Mouse (Mus musculus): ENCODE data around the gene Klhl8. TPM values are rescaled to one million over a fixed set of nuclear protein-coding genes. Genes with fewer than 3 reads are reported as not detected.

Klhl8 gene
- total RNA-seq, 1 experiment, result 12.0 TPM

DNA sequence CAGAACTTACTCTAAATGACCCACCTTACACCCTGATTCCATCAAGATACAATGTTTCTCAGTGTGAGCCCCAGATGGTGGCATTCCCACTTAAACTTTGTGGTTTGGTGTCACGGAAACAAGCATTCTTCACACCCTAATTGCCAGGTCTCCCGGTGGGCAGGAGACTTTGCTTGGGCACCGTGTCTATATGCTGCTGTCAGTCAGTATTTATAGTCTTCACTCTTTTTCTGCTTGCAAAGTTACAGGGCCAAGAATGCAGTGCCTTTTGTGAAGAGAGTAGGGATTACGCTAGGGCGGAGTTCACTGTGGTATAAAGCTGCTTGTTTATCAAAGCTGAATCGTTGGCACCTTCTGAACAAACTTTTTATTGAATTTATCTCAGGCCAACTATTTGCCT is 32.1 kb upstream of the Klhl8 start:
- peaks cover 3% of the 10 kb centered on the region; the same call in 1 of the 2 replicates for H3K9me3 ChIP-seq (ENCODE audit: control insufficient read depth, insufficient read depth, low read depth, low read length)
- H3K27ac ChIP-seq (ENCODE audit: insufficient read depth, low read depth, low read length, poor library complexity, severe bottlenecking), result no peak overlapping the region
- no peak overlapping the region for H3K9ac ChIP-seq (ENCODE audit: insufficient read depth, low read depth, low read length, poor library complexity, severe bottlenecking)
- H3K36me3 ChIP-seq (ENCODE audit: control insufficient read depth, insufficient read depth, low read length, poor library complexity, severe bottlenecking), result no peaks in the 10 kb centered on the region
- no peaks in the 10 kb centered on the region for H3K4me1 ChIP-seq (ENCODE audit: control insufficient read depth in 2 of 2, insufficient read depth in 2 of 2, low read length in 2 of 2, poor library complexity in 1 of 2)
- TF ChIP-seq ZNF384 (IDR thresholded peaks at IDR 0.05; ENCODE audit: low read depth, low read length) (no peak), CHD2 (IDR thresholded peaks at IDR 0.05; ENCODE audit: low read depth, low read length) (no peak), ZC3H11A (IDR thresholded peaks at IDR 0.05; ENCODE audit: borderline replicate concordance, low read depth, low read length) (no peak), HCFC1 (IDR thresholded peaks at IDR 0.05; ENCODE audit: borderline replicate concordance, insufficient read depth, low read length) (no peak), MAFK (IDR thresholded peaks at IDR 0.05; ENCODE audit: insufficient read depth, low read depth, low read length) (no peak)
- no peak for DNase-seq (ENCODE audit: low read depth, low spot score)
- H3K4me3 ChIP-seq (ENCODE audit: insufficient read depth in 1 of 2, low read depth in 1 of 2, low read length in 2 of 2, poor library complexity in 1 of 2, severe bottlenecking in 1 of 2), result no peak overlapping the region
- in situ Hi-C loops (cut with MboI; ENCODE audit: low sequenced_read_pairs in 2 of 2, unreplicated experiment in 2 of 2), result no loop called here

DNA sequence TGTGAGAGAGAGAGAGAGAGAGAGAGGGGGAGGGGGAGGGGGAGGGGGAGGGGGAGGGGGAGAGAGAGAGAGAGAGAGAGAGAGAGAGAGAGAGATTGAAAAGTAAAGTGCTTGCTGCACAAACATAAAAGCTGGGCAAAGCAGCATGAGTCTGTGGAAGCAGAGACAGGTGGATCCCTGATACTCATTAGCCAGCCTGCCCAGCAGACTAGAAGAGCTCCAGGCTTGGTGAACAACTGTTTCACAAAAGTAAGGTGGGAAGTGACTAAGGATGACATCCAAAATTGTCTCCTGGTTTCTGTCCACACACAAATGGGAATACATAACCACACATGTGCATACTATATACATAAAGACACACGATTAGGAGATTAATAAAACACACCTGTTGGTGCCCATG is 28.8 kb upstream of the Klhl8 start:
- no peak for DNase-seq (ENCODE audit: low read depth, low spot score)
- TF ChIP-seq HCFC1 (IDR thresholded peaks at IDR 0.05; ENCODE audit: borderline replicate concordance, insufficient read depth, low read length) (no peak), CHD2 (IDR thresholded peaks at IDR 0.05; ENCODE audit: low read depth, low read length) (no peak), ZC3H11A (IDR thresholded peaks at IDR 0.05; ENCODE audit: borderline replicate concordance, low read depth, low read length) (no peak), MAFK (IDR thresholded peaks at IDR 0.05; ENCODE audit: insufficient read depth, low read depth, low read length) (no peak), ZNF384 (IDR thresholded peaks at IDR 0.05; ENCODE audit: low read depth, low read length) (no peak)
- Histone ChIP-seq H3K4me3 (ENCODE audit: insufficient read depth in 1 of 2, low read depth in 1 of 2, low read length in 2 of 2, poor library complexity in 1 of 2, severe bottlenecking in 1 of 2) (no peak overlapping the region), H3K4me1 (ENCODE audit: control insufficient read depth in 2 of 2, insufficient read depth in 2 of 2, low read length in 2 of 2, poor library complexity in 1 of 2) (no peaks in the 10 kb centered on the region), H3K9ac (ENCODE audit: insufficient read depth, low read depth, low read length, poor library complexity, severe bottlenecking) (no peak overlapping the region), H3K36me3 (ENCODE audit: control insufficient read depth, insufficient read depth, low read length, poor library complexity, severe bottlenecking) (peaks cover 4% of the 10 kb centered on the region; the same call in 1 of the 2 replicates), H3K27ac (ENCODE audit: insufficient read depth, low read depth, low read length, poor library complexity, severe bottlenecking) (no peak overlapping the region), H3K9me3 (ENCODE audit: control insufficient read depth, insufficient read depth, low read depth, low read length) (no peaks in the 10 kb centered on the region; the same call in 1 of the 2 replicates)
- in situ Hi-C loops (cut with MboI; ENCODE audit: low sequenced_read_pairs in 2 of 2, unreplicated experiment in 2 of 2), result no loop called here

GRCm38 (mm10) chr5:103939350-103939652 is 28.2 kb upstream of the Klhl8 start:
- no peak overlapping the region for H3K27ac ChIP-seq (ENCODE audit: insufficient read depth, low read depth, low read length, poor library complexity, severe bottlenecking)
- peaks cover 4% of the 10 kb centered on the region; the same call in 1 of the 2 replicates for H3K36me3 ChIP-seq (ENCODE audit: control insufficient read depth, insufficient read depth, low read length, poor library complexity, severe bottlenecking)
- no peaks in the 10 kb centered on the region for H3K4me1 ChIP-seq (ENCODE audit: control insufficient read depth in 2 of 2, insufficient read depth in 2 of 2, low read length in 2 of 2, poor library complexity in 1 of 2)

GRCm38 (mm10) chr5:103938547-103939349 is 27.7 kb upstream of the Klhl8 start:
- Histone ChIP-seq H3K27ac (ENCODE audit: insufficient read depth, low read depth, low read length, poor library complexity, severe bottlenecking) (no peak overlapping the region), H3K36me3 (ENCODE audit: control insufficient read depth, insufficient read depth, low read length, poor library complexity, severe bottlenecking) (peaks cover 4% of the 10 kb centered on the region; the same call in 1 of the 2 replicates), H3K9me3 (ENCODE audit: control insufficient read depth, insufficient read depth, low read depth, low read length) (no peaks in the 10 kb centered on the region; the same call in 1 of the 2 replicates), H3K4me1 (ENCODE audit: control insufficient read depth in 2 of 2, insufficient read depth in 2 of 2, low read length in 2 of 2, poor library complexity in 1 of 2) (no peaks in the 10 kb centered on the region), H3K4me3 (ENCODE audit: insufficient read depth in 1 of 2, low read depth in 1 of 2, low read length in 2 of 2, poor library complexity in 1 of 2, severe bottlenecking in 1 of 2) (no peak overlapping the region), H3K9ac (ENCODE audit: insufficient read depth, low read depth, low read length, poor library complexity, severe bottlenecking) (no peak overlapping the region)
- in situ Hi-C loops (cut with MboI; ENCODE audit: low sequenced_read_pairs in 2 of 2, unreplicated experiment in 2 of 2), result no loop called here
- TF ChIP-seq ZC3H11A (IDR thresholded peaks at IDR 0.05; ENCODE audit: borderline replicate concordance, low read depth, low read length), result no peak
- no peak for TF ChIP-seq CHD2 (IDR thresholded peaks at IDR 0.05; ENCODE audit: low read depth, low read length)
- no peak for TF ChIP-seq HCFC1 (IDR thresholded peaks at IDR 0.05; ENCODE audit: borderline replicate concordance, insufficient read depth, low read length)
- no peak for TF ChIP-seq MAFK (IDR thresholded peaks at IDR 0.05; ENCODE audit: insufficient read depth, low read depth, low read length)
- no peak for TF ChIP-seq ZNF384 (IDR thresholded peaks at IDR 0.05; ENCODE audit: low read depth, low read length)
- DNase-seq (ENCODE audit: low read depth, low spot score), result no peak

More at GRCm38 (mm10) chr5:103939350-103939652, 28.2 kb upstream of the Klhl8 start:
- Histone ChIP-seq H3K9me3 (ENCODE audit: control insufficient read depth, insufficient read depth, low read depth, low read length) (no peaks in the 10 kb centered on the region; the same call in 1 of the 2 replicates), H3K9ac (ENCODE audit: insufficient read depth, low read depth, low read length, poor library complexity, severe bottlenecking) (no peak overlapping the region), H3K4me3 (ENCODE audit: insufficient read depth in 1 of 2, low read depth in 1 of 2, low read length in 2 of 2, poor library complexity in 1 of 2, severe bottlenecking in 1 of 2) (no peak overlapping the region)
- no peak for DNase-seq (ENCODE audit: low read depth, low spot score)
- TF ChIP-seq HCFC1 (IDR thresholded peaks at IDR 0.05; ENCODE audit: borderline replicate concordance, insufficient read depth, low read length) (no peak), ZNF384 (IDR thresholded peaks at IDR 0.05; ENCODE audit: low read depth, low read length) (no peak), CHD2 (IDR thresholded peaks at IDR 0.05; ENCODE audit: low read depth, low read length) (no peak), ZC3H11A (IDR thresholded peaks at IDR 0.05; ENCODE audit: borderline replicate concordance, low read depth, low read length) (no peak), MAFK (IDR thresholded peaks at IDR 0.05; ENCODE audit: insufficient read depth, low read depth, low read length) (no peak)
- in situ Hi-C loops (cut with MboI; ENCODE audit: low sequenced_read_pairs in 2 of 2, unreplicated experiment in 2 of 2), result no loop called here

Data from ES-E14 (cell line).